Mouse (Mus musculus): ENCODE data around the gene 1700088E04Rik.

DNA sequence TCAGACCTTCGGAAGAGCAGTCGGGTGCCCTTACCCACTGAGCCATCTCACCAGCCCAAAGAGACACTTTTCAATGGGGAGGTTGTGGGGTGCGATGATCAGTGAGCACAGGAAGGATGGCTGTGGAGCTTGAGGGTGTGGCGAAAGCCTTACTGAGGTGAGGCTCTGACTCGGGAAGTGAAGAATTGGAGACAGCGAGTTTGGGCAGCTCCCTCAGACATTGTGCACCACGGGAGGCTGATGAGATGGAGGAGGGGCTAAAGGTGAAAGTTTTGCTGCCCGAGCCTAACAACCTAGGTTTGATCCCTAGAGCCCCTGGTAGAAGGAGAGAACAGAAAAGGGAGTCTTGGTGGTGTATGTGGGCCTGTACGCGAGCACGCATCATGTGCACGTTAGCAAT, 2.3 kb upstream of the 1700088E04Rik start:
- TF ChIP-seq CTCF (IDR thresholded peaks at IDR 0.05; ENCODE audit: control insufficient read depth, insufficient read depth, insufficient replicate concordance, low read depth, low read length) (no peak), POLR2A (IDR thresholded peaks at IDR 0.05; ENCODE audit: control insufficient read depth, low read depth, low read length) (no peak)

Data from testis, adult 2 months (tissue).